Mouse (Mus musculus) left cerebral cortex, postnatal 4 days (tissue): ENCODE measurements at regions not wholly inside any gene's neighbourhood (a gene's known extent, or its start where the extent isn't known, plus 50 kb on each side); places are given as distances from the start of the nearest gene placed in this dataset.

Experiments
- DNase-seq: peaks from one replicate; pipeline ENCODE4 v3.0.0-alpha.2; 2022
- intact Hi-C: fragments of 180-260 bp; cut with DNase I; formaldehyde crosslinking; loops from one replicate; pipeline ENCODE4 v1.15.1; 2025

- no peak for DNase-seq
These were observed 59.8 kb upstream of the Speer4c start for GRCm38 (mm10) chr5:15773839-15774238.

GRCm38 (mm10) chr5:15774567-15774966 lies 60.5 kb upstream of the Speer4c start:
- DNase-seq = no peak
- intact Hi-C loops = no loop called here

More at GRCm38 (mm10) chr5:15773839-15774238, 59.8 kb upstream of the Speer4c start:
- intact Hi-C loops = no loop called here

- intact Hi-C loops = no loop called here
- no peak for DNase-seq
These were observed 62.0 kb upstream of the Speer4c start for GRCm38 (mm10) chr5:15776106-15776505.

GRCm38 (mm10) chr5:15803583-15803982 lies 89.5 kb upstream of the Speer4c start:
- intact Hi-C loops = no loop called here

GRCm38 (mm10) chr5:15816864-15817263 lies 102.8 kb upstream of the Speer4c start:
- intact Hi-C loops = no loop called here
- no peak for DNase-seq

More at GRCm38 (mm10) chr5:15803583-15803982, 89.5 kb upstream of the Speer4c start:
- DNase-seq = no peak

- no peak for DNase-seq
- intact Hi-C loops = no loop called here
These were observed 103.3 kb upstream of the Speer4c start for GRCm38 (mm10) chr5:15817366-15817765.

GRCm38 (mm10) chr5:15822989-15823388 lies 108.9 kb upstream of the Speer4c start:
- intact Hi-C loops = no loop called here
- DNase-seq = no peak

GRCm38 (mm10) chr5:15831527-15831926 lies 103.0 kb upstream of the Cacna2d1 start:
- DNase-seq = no peak
- intact Hi-C loops = loop anchor here (10.0 kb wide), 1 partner anchor 103 kb away; the partner anchor contains the start of gene Cacna2d1

GRCm38 (mm10) chr5:15832338-15832737 lies 102.2 kb upstream of the Cacna2d1 start:
- no peak for DNase-seq
- intact Hi-C loops = loop anchor here (10.0 kb wide), 1 partner anchor 102 kb away; the partner anchor contains the start of gene Cacna2d1

- DNase-seq = peak; percentile 70
- intact Hi-C loops = loop anchor here (5.0 to 10.0 kb wide), 2 partner anchors 96 to 454 kb away; partner anchors contain the start of gene Cacna2d1
These were observed 96.2 kb upstream of the Cacna2d1 start for GRCm38 (mm10) chr5:15838108-15838972.

GRCm38 (mm10) chr5:15846790-15847189 lies 87.7 kb upstream of the Cacna2d1 start:
- intact Hi-C loops = loop anchor here (10.0 kb wide), 1 partner anchor 1018 kb away; no protein-coding TSS in a partner anchor
- DNase-seq = no peak

- DNase-seq = no peak
- intact Hi-C loops = loop anchor here (10.0 kb wide), 1 partner anchor 1015 kb away; no protein-coding TSS in a partner anchor
These were observed 85.0 kb upstream of the Cacna2d1 start for GRCm38 (mm10) chr5:15849520-15849919.

- intact Hi-C loops = no loop called here
- peak; percentile 11 for DNase-seq
These were observed 84.2 kb upstream of the Cacna2d1 start for GRCm38 (mm10) chr5:15850126-15850801.

GRCm38 (mm10) chr5:15854752-15855151 lies 79.7 kb upstream of the Cacna2d1 start:
- intact Hi-C loops = no loop called here
- DNase-seq = no peak

GRCm38 (mm10) chr5:15857034-15857433 lies 77.5 kb upstream of the Cacna2d1 start:
- intact Hi-C loops = no loop called here

GRCm38 (mm10) chr5:15874065-15874464 lies 60.4 kb upstream of the Cacna2d1 start:
- no peak for DNase-seq
- intact Hi-C loops = no loop called here

More at GRCm38 (mm10) chr5:15857034-15857433, 77.5 kb upstream of the Cacna2d1 start:
- no peak for DNase-seq

- intact Hi-C loops = no loop called here
- DNase-seq = peak; percentile 22
These were observed 51.5 kb upstream of the Cacna2d1 start for GRCm38 (mm10) chr5:15883004-15883403.
